Mouse (Mus musculus): Measurements from ENCODE around the gene Mnt. TPM values are rescaled to one million over a fixed set of nuclear protein-coding genes. Genes with fewer than 3 reads are reported as not detected.
"Not testable (repeated sequence)": the region's sequence is repeated elsewhere in the genome, so short reads cannot be mapped to it uniquely, and the experiment has no call there.

The Mnt gene
- polyA plus RNA-seq (2014; fragmentation: Nextera tagmentation; extraction: Ambion mirVana) = 8.3 and 8.8 TPM in 2 replicates

GRCm38 (mm10) chr11:74830256-74831161 is at the start of gene Mnt:
Gene Mnt (plus strand): TSS chr11:74830920.
- peak within 1 kb of the TSS; percentile 92 for H3K9ac ChIP-seq
- H3K9me3 ChIP-seq (ENCODE audit: control insufficient read depth, low read length) = no peaks in the 10 kb centered on the region
- no peaks in the 10 kb centered on the region for H3K36me3 ChIP-seq (replicated peaks; ENCODE audit: control insufficient read depth, insufficient read depth)
- under 1% methylated on average over 69 of the region's 70 CpGs for WGBS
- peaks cover 27% of the 10 kb centered on the region for H3K4me1 ChIP-seq (replicated peaks; ENCODE audit: control insufficient read depth, insufficient read depth, low read length)
- H3K27me3 ChIP-seq (ENCODE audit: control insufficient read depth, insufficient read depth, low read length) = no peaks in the 10 kb centered on the region
- peak; percentile 90 for ATAC-seq (ENCODE audit: low FRiP score)
- peak within 1 kb of the TSS; percentile 90 for H3K4me2 ChIP-seq (replicated peaks)
- peak; percentile 96 for DNase-seq (ENCODE audit: low spot score)
- peak within 1 kb of the TSS; percentile 81 for H3K4me3 ChIP-seq (replicated peaks; ENCODE audit: low read length)
- peak within 1 kb of the TSS; percentile 95 for H3K27ac ChIP-seq

- Histone ChIP-seq H3K36me3 (replicated peaks; ENCODE audit: control insufficient read depth, insufficient read depth) (peaks cover 91% of the 10 kb centered on the region), H3K4me3 (replicated peaks; ENCODE audit: low read length) (no peak overlapping the region), H3K4me2 (replicated peaks) (no peak overlapping the region), H3K27me3 (ENCODE audit: control insufficient read depth, insufficient read depth, low read length) (no peaks in the 10 kb centered on the region), H3K27ac (no peak overlapping the region), H3K9ac (no peak overlapping the region), H3K9me3 (ENCODE audit: control insufficient read depth, low read length) (no peaks in the 10 kb centered on the region), H3K4me1 (replicated peaks; ENCODE audit: control insufficient read depth, insufficient read depth, low read length) (no peaks in the 10 kb centered on the region)
- ATAC-seq (ENCODE audit: low FRiP score) (no peak), DNase-seq (ENCODE audit: low spot score) (no peak)
- WGBS = 96% methylated on average over 4 of the region's 4 CpGs
Observed at GRCm38 (mm10) chr11:74792874-74793273, 37.8 kb upstream of the Mnt start.

GRCm38 (mm10) chr11:74800658-74801057 is 30.1 kb upstream of the Mnt start:
- Histone ChIP-seq H3K4me1 (replicated peaks; ENCODE audit: control insufficient read depth, insufficient read depth, low read length) (no peaks in the 10 kb centered on the region), H3K36me3 (replicated peaks; ENCODE audit: control insufficient read depth, insufficient read depth) (peaks cover 68% of the 10 kb centered on the region), H3K4me3 (replicated peaks; ENCODE audit: low read length) (no peak overlapping the region), H3K9me3 (ENCODE audit: control insufficient read depth, low read length) (no peaks in the 10 kb centered on the region), H3K27me3 (ENCODE audit: control insufficient read depth, insufficient read depth, low read length) (no peaks in the 10 kb centered on the region), H3K9ac (no peak overlapping the region), H3K27ac (no peak overlapping the region), H3K4me2 (replicated peaks) (no peak overlapping the region)
- WGBS = 63% methylated on average over 4 of the region's 4 CpGs
- ATAC-seq (ENCODE audit: low FRiP score) (no peak), DNase-seq (ENCODE audit: low spot score) (peak; percentile 28)

DNA sequence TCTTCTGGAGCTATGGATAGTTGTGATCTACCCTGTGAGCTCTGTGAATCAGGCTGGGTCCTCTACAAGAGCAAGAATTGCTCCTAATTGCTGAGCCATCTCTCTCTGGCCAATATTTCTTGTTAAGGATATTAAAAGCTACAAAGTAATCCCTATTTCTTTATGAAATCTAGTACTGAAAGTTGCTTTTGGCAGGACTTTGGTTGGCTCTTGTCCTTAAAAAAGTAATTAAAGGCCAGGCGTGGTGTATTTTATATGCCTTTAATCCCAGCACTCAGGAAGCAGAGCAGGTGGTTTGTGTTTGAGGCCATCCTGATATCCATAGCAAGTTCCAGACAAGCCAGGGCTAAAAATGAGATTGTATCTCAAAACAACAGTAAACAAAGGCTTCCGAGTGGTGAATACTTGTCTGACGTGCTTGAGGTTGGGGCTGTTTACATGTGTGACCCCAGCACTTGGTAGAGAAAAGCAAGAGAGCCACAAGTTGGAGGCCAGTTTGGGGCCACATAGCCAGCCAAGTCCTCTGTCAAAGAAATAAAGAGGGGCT is 26.6 kb upstream of the Mnt start:
- no peak for ATAC-seq (ENCODE audit: low FRiP score)
- no peak for DNase-seq (ENCODE audit: low spot score)
- H3K4me1 ChIP-seq (replicated peaks; ENCODE audit: control insufficient read depth, insufficient read depth, low read length) = no peaks in the 10 kb centered on the region
- H3K36me3 ChIP-seq (replicated peaks; ENCODE audit: control insufficient read depth, insufficient read depth) = peaks cover 61% of the 10 kb centered on the region
- H3K27me3 ChIP-seq (ENCODE audit: control insufficient read depth, insufficient read depth, low read length) = no peaks in the 10 kb centered on the region
- H3K27ac ChIP-seq = no peak overlapping the region
- no peak overlapping the region for H3K4me3 ChIP-seq (replicated peaks; ENCODE audit: low read length)
- WGBS = 90% methylated on average over 3 of the region's 3 CpGs
- no peak overlapping the region for H3K4me2 ChIP-seq (replicated peaks)
- H3K9me3 ChIP-seq (ENCODE audit: control insufficient read depth, low read length) = no peaks in the 10 kb centered on the region
- no peak overlapping the region for H3K9ac ChIP-seq

GRCm38 (mm10) chr11:74807246-74807882 is 23.4 kb upstream of the Mnt start:
- Histone ChIP-seq H3K27me3 (ENCODE audit: control insufficient read depth, insufficient read depth, low read length) (no peaks in the 10 kb centered on the region), H3K4me1 (replicated peaks; ENCODE audit: control insufficient read depth, insufficient read depth, low read length) (no peaks in the 10 kb centered on the region), H3K4me3 (replicated peaks; ENCODE audit: low read length) (no peak overlapping the region), H3K4me2 (replicated peaks) (no peak overlapping the region), H3K36me3 (replicated peaks; ENCODE audit: control insufficient read depth, insufficient read depth) (peaks cover 51% of the 10 kb centered on the region), H3K27ac (no peak overlapping the region), H3K9ac (no peak overlapping the region), H3K9me3 (ENCODE audit: control insufficient read depth, low read length) (no peaks in the 10 kb centered on the region)
- 90% methylated on average over 6 of the region's 6 CpGs for whole genome bisulfite sequencing
- DNase-seq (ENCODE audit: low spot score) (no peak), ATAC-seq (ENCODE audit: low FRiP score) (no peak)

- Histone ChIP-seq H3K27ac (no peak overlapping the region), H3K9ac (no peak overlapping the region), H3K4me2 (replicated peaks) (no peak overlapping the region), H3K9me3 (ENCODE audit: control insufficient read depth, low read length) (no peaks in the 10 kb centered on the region), H3K27me3 (ENCODE audit: control insufficient read depth, insufficient read depth, low read length) (no peaks in the 10 kb centered on the region), H3K4me3 (replicated peaks; ENCODE audit: low read length) (no peak overlapping the region), H3K4me1 (replicated peaks; ENCODE audit: control insufficient read depth, insufficient read depth, low read length) (no peaks in the 10 kb centered on the region), H3K36me3 (replicated peaks; ENCODE audit: control insufficient read depth, insufficient read depth) (peaks cover 50% of the 10 kb centered on the region)
- ATAC-seq (ENCODE audit: low FRiP score) (no peak), DNase-seq (ENCODE audit: low spot score) (no peak)
- 93% methylated on average over 6 of the region's 6 CpGs for WGBS
Observed at GRCm38 (mm10) chr11:74808251-74808853, 22.4 kb upstream of the Mnt start.

DNA sequence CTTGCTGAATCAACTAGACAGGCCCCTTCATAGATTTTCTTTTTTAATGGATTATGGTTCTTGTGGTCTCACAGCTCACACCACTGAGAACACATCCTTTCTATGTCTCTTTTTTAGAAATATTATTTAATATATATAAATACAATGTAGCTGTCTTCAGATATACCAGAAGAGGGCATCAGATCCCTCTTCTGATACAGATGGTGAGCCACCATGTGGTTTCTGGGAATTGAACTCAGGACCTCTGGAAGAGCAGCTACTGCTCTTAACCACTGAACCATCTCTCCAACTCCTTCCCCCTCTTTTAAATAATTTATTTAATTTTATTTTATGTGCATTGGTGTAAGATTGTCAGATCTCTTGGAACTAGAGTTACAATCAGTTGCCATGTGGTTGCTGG is 20.6 kb upstream of the Mnt start:
- DNase-seq (ENCODE audit: low spot score) (no peak), ATAC-seq (ENCODE audit: low FRiP score) (no peak)
- no peaks in the 10 kb centered on the region for H3K27me3 ChIP-seq (ENCODE audit: control insufficient read depth, insufficient read depth, low read length)
- H3K9me3 ChIP-seq (ENCODE audit: control insufficient read depth, low read length) = no peaks in the 10 kb centered on the region
- H3K4me3 ChIP-seq (replicated peaks; ENCODE audit: low read length) = no peak overlapping the region
- no peak overlapping the region for H3K4me2 ChIP-seq (replicated peaks)
- H3K9ac ChIP-seq = no peak overlapping the region
- H3K36me3 ChIP-seq (replicated peaks; ENCODE audit: control insufficient read depth, insufficient read depth) = peaks cover 43% of the 10 kb centered on the region
- no peak overlapping the region for H3K27ac ChIP-seq
- H3K4me1 ChIP-seq (replicated peaks; ENCODE audit: control insufficient read depth, insufficient read depth, low read length) = no peaks in the 10 kb centered on the region

- H3K9ac ChIP-seq; H3K27ac ChIP-seq; ATAC-seq (ENCODE audit: low FRiP score); H3K4me2 ChIP-seq (replicated peaks); H3K4me3 ChIP-seq (replicated peaks; ENCODE audit: low read length); H3K27me3 ChIP-seq (ENCODE audit: control insufficient read depth, insufficient read depth, low read length); DNase-seq (ENCODE audit: low spot score); H3K4me1 ChIP-seq (replicated peaks; ENCODE audit: control insufficient read depth, insufficient read depth, low read length); H3K9me3 ChIP-seq (ENCODE audit: control insufficient read depth, low read length): not testable (repeated sequence)
- WGBS = 43% methylated on average over 3 of the region's 3 CpGs
- peaks cover 34% of the 10 kb centered on the region for H3K36me3 ChIP-seq (replicated peaks; ENCODE audit: control insufficient read depth, insufficient read depth)
Observed at GRCm38 (mm10) chr11:74811027-74811426, 19.7 kb upstream of the Mnt start.

DNA sequence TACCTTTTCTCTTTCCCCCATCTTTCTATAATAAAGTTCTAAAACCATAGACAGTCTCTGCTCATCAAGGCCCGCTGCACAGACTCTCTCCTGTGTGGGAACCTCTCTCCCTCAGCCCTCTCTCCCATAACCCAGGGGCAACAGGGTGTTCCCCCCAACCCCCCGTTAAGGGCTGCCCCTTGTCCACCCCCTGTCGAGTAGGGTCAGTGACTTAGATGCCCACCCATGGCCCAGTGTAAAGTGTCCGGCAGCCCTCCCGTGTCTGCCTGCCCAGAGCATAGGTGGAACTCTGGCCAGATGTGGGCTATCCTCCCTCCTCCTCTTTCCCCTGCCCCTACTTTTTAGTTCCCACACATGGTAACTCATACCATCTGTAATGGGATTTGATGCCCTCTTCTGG is 19.2 kb upstream of the Mnt start:
- H3K4me3 ChIP-seq (replicated peaks; ENCODE audit: low read length) = no peak overlapping the region
- no peak overlapping the region for H3K4me2 ChIP-seq (replicated peaks)
- H3K36me3 ChIP-seq (replicated peaks; ENCODE audit: control insufficient read depth, insufficient read depth) = peaks cover 33% of the 10 kb centered on the region
- ATAC-seq (ENCODE audit: low FRiP score) (no peak), DNase-seq (ENCODE audit: low spot score) (no peak)
- H3K9me3 ChIP-seq (ENCODE audit: control insufficient read depth, low read length) = no peaks in the 10 kb centered on the region
- 57% methylated on average over 5 of the region's 5 CpGs for WGBS
- no peak overlapping the region for H3K9ac ChIP-seq
- H3K4me1 ChIP-seq (replicated peaks; ENCODE audit: control insufficient read depth, insufficient read depth, low read length) = no peaks in the 10 kb centered on the region
- H3K27ac ChIP-seq = no peak overlapping the region
- H3K27me3 ChIP-seq (ENCODE audit: control insufficient read depth, insufficient read depth, low read length) = no peaks in the 10 kb centered on the region
